Mouse (Mus musculus): Measurements from ENCODE around the gene Gart. TPM values are rescaled to one million over a fixed set of nuclear protein-coding genes. Genes with fewer than 3 reads are reported as not detected.
A peak's percentile ranks its signal among the peaks of the same experiment; 100 is the strongest.
"Not testable (repeated sequence)": the region's sequence is repeated elsewhere in the genome, so short reads cannot be mapped to it uniquely, and the experiment has no call there.

Gart gene
- polyA plus RNA-seq, 1 experiment = 26.4 TPM

DNA sequence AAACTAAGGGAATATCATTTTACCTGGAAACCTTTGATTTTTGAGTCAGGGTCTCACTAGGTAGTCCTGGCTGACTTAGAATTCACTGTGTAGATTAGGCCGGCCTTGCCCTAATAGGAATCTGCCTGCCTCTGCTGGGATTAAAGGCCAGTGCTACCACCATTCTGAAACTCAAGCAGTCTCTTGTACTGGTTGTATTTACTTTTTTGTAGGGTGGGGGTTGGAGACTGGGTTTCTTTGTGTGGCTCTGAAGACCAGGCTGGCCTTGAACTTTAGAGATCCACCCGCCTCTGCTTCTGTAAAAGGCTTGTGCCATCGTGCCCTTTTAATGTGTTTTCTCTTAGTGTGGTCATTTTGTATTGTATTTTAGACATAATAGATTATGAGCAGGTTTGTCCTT is 2.5 kb upstream of the Gart start:
- no peak for DNase-seq (ENCODE audit: low read depth in 1 of 2, low spot score in 2 of 2)
- no peak for TF ChIP-seq CTCF (IDR thresholded peaks at IDR 0.05; ENCODE audit: extremely low read depth, insufficient read depth, insufficient read length, insufficient replicate concordance)
- TF ChIP-seq POLR2A (IDR thresholded peaks at IDR 0.05; ENCODE audit: low read depth, low read length) = no peak
- WGBS = 40% methylated on average over 3 of the region's 3 CpGs
- H3K4me3 ChIP-seq (ENCODE audit: extremely low read depth, insufficient read depth, insufficient read length) = no peak overlapping the region
- peaks cover 13% of the 10 kb centered on the region for H3K36me3 ChIP-seq (ENCODE audit: control insufficient read depth, insufficient read depth, low read length)
- H3K4me1 ChIP-seq (ENCODE audit: control insufficient read depth, insufficient read depth, insufficient read length) = peaks cover 6% of the 10 kb centered on the region
- H3K27ac ChIP-seq (ENCODE audit: insufficient read depth, low read length) = no peak overlapping the region
- no peaks in the 10 kb centered on the region for H3K27me3 ChIP-seq (ENCODE audit: control insufficient read depth, insufficient read depth, low read length)

DNA sequence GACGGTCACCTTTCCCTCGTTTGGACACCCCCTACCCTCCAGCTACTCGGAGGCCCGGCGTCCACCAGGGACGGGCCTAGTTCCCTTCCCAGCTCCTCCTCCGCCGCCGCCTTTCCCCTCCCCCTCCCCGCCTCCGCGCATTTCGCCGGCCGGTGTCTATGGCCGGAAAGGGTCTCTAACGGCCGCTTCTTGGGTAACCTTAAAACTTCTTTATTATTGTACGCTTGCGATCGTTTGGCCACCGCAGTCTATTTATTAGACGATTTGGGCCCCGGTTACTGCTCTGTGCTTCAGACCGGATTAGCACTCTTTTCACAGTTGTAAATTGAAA is 1.4 kb upstream of the Gart start:
- TF ChIP-seq POLR2A (IDR thresholded peaks at IDR 0.05; ENCODE audit: low read depth, low read length) = no peak
- no peak for TF ChIP-seq CTCF (IDR thresholded peaks at IDR 0.05; ENCODE audit: extremely low read depth, insufficient read depth, insufficient read length, insufficient replicate concordance)
- WGBS = 2% methylated on average over 24 of the region's 25 CpGs
- no peaks in the 10 kb centered on the region for H3K27me3 ChIP-seq (ENCODE audit: control insufficient read depth, insufficient read depth, low read length)
- peak overlapping the region; percentile 98 for H3K27ac ChIP-seq (ENCODE audit: insufficient read depth, low read length)
- H3K4me1 ChIP-seq (ENCODE audit: control insufficient read depth, insufficient read depth, insufficient read length) = peaks cover 6% of the 10 kb centered on the region
- H3K36me3 ChIP-seq (ENCODE audit: control insufficient read depth, insufficient read depth, low read length) = peaks cover 10% of the 10 kb centered on the region
- H3K4me3 ChIP-seq (ENCODE audit: extremely low read depth, insufficient read depth, insufficient read length) = peak overlapping the region; percentile 93
- peak in 1 of 2 experiments; percentile 76 for DNase-seq (ENCODE audit: low read depth in 1 of 2, low spot score in 2 of 2)

DNA sequence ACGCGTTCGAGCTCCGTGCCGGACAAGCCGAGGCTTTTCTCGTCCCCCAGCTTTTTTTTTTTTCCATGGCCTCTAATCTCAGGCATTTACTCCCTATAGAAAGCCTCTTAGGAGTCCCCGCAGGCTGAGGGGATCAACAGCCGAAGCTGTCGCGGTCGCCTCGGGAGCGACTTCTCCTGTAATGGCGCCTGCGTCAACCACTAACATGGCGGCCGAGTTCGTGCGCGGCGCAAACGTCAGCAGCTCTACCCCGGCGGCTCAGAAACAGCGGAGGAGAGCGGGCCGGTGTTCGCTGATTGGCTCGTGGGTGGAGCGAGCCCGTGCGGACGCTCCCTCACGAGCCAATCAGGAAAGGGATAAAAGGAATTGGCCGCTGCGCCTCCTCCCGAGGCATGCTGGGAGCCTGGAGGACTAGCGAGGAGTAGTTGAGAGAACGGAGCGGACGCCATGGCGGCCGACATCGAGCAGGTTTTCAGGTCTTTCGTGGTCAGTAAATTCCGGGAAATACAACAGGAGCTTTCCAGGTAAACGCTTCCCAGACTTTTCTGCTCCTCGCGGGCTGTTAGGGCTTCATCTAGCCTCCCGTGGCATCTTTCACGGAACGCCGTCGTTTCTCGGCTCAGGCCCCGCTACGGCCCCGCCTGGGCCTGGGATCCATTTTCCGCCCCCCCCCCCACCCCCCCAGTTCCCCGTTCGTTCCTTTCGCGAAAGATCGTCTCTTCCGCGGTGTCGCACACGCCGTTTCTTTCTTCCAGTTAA is 888 bp upstream of the Gart start, which contains the start of gene Son:
Son (plus strand) TSS at position 46 of the 759 bp plus-strand sequence.
- peak within 1 kb of the TSS; percentile 98 for H3K4me3 ChIP-seq (ENCODE audit: extremely low read depth, insufficient read depth, insufficient read length)
- no peaks in the 10 kb centered on the region for H3K27me3 ChIP-seq (ENCODE audit: control insufficient read depth, insufficient read depth, low read length)
- DNase-seq (ENCODE audit: low read depth in 1 of 2, low spot score in 2 of 2) = peak; percentile 94 to 96
- TF ChIP-seq POLR2A (IDR thresholded peaks at IDR 0.05; ENCODE audit: low read depth, low read length) (peak; percentile 95), CTCF (IDR thresholded peaks at IDR 0.05; ENCODE audit: extremely low read depth, insufficient read depth, insufficient read length, insufficient replicate concordance) (no peak)
- H3K27ac ChIP-seq (ENCODE audit: insufficient read depth, low read length) = peak within 1 kb of the TSS; percentile 100
- peaks cover 6% of the 10 kb centered on the region for H3K4me1 ChIP-seq (ENCODE audit: control insufficient read depth, insufficient read depth, insufficient read length)
- under 1% methylated on average over 70 of the region's 70 CpGs for WGBS
- H3K36me3 ChIP-seq (ENCODE audit: control insufficient read depth, insufficient read depth, low read length) = peaks cover 12% of the 10 kb centered on the region

DNA sequence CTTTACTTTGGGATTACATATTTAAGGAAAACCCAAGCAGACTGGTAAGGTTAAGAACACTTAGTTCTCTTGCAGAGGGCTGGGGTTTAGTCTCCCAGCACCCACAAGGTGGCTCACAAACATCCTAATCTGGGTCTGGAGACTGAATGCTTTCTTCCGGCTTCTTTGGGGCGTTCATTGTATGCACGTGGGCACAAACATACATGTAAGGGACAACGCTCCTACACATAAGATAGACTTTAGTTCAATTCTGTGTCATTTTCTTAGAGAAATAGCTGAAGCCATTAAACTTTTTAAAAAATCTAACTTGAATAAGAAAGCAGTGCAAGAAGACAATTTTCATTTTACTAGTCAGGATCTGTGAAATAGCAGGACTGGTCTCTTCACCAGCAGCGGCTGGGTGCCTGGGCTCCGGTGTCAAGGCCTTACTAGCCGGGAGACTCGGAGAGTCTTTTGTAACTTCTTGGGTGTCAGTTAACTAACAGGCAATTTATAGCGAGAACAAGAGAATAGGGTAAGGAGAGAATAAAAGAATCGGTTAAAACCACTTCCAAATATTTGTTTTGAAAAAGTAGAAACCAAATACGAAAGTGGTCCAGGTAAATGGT is 653 bp downstream of the Gart start:
- H3K27ac ChIP-seq (ENCODE audit: insufficient read depth, low read length) = peak overlapping the region; percentile 100; the same call in 1 of the 2 replicates
- peak in 1 of 2 experiments; percentile 58 for DNase-seq (ENCODE audit: low read depth in 1 of 2, low spot score in 2 of 2)
- TF ChIP-seq POLR2A (IDR thresholded peaks at IDR 0.05; ENCODE audit: low read depth, low read length) (no peak), CTCF (IDR thresholded peaks at IDR 0.05; ENCODE audit: extremely low read depth, insufficient read depth, insufficient read length, insufficient replicate concordance) (no peak; the same call in 1 of the 2 replicates)
- 2% methylated on average over 11 of the region's 11 CpGs for WGBS
- peaks cover 6% of the 10 kb centered on the region for H3K4me1 ChIP-seq (ENCODE audit: control insufficient read depth, insufficient read depth, insufficient read length)
- no peaks in the 10 kb centered on the region for H3K27me3 ChIP-seq (ENCODE audit: control insufficient read depth, insufficient read depth, low read length)
- peaks cover 10% of the 10 kb centered on the region for H3K36me3 ChIP-seq (ENCODE audit: control insufficient read depth, insufficient read depth, low read length)
- H3K4me3 ChIP-seq (ENCODE audit: extremely low read depth, insufficient read depth, insufficient read length) = peak overlapping the region; percentile 98

DNA sequence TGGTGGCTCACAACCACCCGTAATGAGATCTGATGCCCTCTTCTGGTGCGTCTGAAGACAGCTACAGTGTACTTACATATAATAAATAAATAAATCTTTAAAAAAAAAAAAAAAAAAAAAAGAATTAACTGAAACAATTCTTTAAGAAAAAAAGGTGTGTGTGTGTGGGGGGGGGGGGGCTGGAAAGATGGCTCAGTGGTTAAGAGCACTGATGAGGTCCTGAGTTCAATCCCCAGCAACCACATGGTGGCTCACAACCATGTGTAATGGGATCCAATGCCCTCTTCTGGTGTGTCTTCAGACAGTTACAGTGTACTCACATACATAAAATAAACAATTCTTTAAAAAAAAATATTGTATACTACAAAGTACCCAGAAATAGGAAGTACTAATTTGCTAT is 1.3 kb downstream of the Gart start:
- WGBS = 70% methylated on average over 1 of the region's 2 CpGs

DNA sequence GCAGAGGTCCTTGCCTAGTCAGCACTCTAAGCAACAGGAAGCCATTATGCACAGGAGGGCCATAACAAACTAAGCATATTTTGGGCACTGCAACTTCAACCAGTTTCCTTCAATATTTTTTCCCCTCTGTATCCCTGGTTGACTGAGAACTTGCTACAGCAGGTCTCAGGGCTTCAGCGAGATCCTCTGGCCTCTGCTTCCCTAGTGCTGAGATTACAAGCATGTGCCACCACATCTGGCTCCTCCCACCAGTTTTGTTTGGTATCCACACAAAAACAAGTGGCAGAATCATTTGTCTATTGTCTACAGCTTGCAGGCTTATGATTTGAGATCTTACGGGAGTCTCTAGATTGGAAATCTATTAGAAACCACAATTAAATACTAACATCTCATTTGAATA is 1.9 kb downstream of the Gart start:
- H3K27me3 ChIP-seq (ENCODE audit: control insufficient read depth, insufficient read depth, low read length) = no peaks in the 10 kb centered on the region
- TF ChIP-seq POLR2A (IDR thresholded peaks at IDR 0.05; ENCODE audit: low read depth, low read length) (no peak), CTCF (IDR thresholded peaks at IDR 0.05; ENCODE audit: extremely low read depth, insufficient read depth, insufficient read length, insufficient replicate concordance) (no peak)
- no peak overlapping the region for H3K4me3 ChIP-seq (ENCODE audit: extremely low read depth, insufficient read depth, insufficient read length)
- peaks cover 16% of the 10 kb centered on the region for H3K36me3 ChIP-seq (ENCODE audit: control insufficient read depth, insufficient read depth, low read length)
- DNase-seq (ENCODE audit: low read depth in 1 of 2, low spot score in 2 of 2) = no peak
- H3K27ac ChIP-seq (ENCODE audit: insufficient read depth, low read length) = no peak overlapping the region
- H3K4me1 ChIP-seq (ENCODE audit: control insufficient read depth, insufficient read depth, insufficient read length) = peaks cover 5% of the 10 kb centered on the region
- 81% methylated on average over 2 of the region's 2 CpGs for WGBS

More for the DNA sequence above, 1.3 kb downstream of the Gart start:
- not testable (repeated sequence) for H3K27me3 ChIP-seq (ENCODE audit: control insufficient read depth, insufficient read depth, low read length); DNase-seq (ENCODE audit: low read depth in 1 of 2, low spot score in 2 of 2); H3K4me3 ChIP-seq (ENCODE audit: extremely low read depth, insufficient read depth, insufficient read length); H3K4me1 ChIP-seq (ENCODE audit: control insufficient read depth, insufficient read depth, insufficient read length); H3K27ac ChIP-seq (ENCODE audit: insufficient read depth, low read length)
- H3K36me3 ChIP-seq (ENCODE audit: control insufficient read depth, insufficient read depth, low read length) = peaks cover 14% of the 10 kb centered on the region

DNA sequence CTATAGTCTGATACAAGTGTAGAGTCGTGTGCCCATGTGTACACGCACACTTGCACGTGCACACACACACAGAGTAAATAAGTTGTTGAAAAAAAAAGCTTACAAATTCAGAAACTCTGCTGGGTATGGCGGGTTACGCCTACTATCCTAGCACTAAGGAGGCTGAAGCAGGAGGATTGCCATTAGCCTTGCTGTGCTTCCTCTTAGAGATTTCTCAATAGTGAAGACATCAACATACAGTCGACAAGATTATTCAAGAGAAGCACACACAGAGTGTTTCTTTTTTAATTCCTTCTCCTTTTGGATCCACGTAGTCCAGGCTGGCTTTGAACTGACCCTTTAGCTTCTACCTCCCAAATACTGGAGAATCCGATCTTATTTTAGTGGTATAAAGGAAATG is 6.6 kb downstream of the Gart start:
- no peaks in the 10 kb centered on the region for H3K4me1 ChIP-seq (ENCODE audit: control insufficient read depth, insufficient read depth, insufficient read length)
- no peaks in the 10 kb centered on the region for H3K27me3 ChIP-seq (ENCODE audit: control insufficient read depth, insufficient read depth, low read length)
- no peak overlapping the region for H3K4me3 ChIP-seq (ENCODE audit: extremely low read depth, insufficient read depth, insufficient read length)
- no peak overlapping the region for H3K27ac ChIP-seq (ENCODE audit: insufficient read depth, low read length)
- DNase-seq (ENCODE audit: low read depth in 1 of 2, low spot score in 2 of 2) = no peak
- H3K36me3 ChIP-seq (ENCODE audit: control insufficient read depth, insufficient read depth, low read length) = peaks cover 46% of the 10 kb centered on the region
- 91% methylated on average over 8 of the region's 8 CpGs for WGBS
- TF ChIP-seq POLR2A (IDR thresholded peaks at IDR 0.05; ENCODE audit: low read depth, low read length) = no peak
- TF ChIP-seq CTCF (IDR thresholded peaks at IDR 0.05; ENCODE audit: extremely low read depth, insufficient read depth, insufficient read length, insufficient replicate concordance) = no peak
